Mouse (Mus musculus): Measurements from ENCODE around the gene 1700017B05Rik. TPM values are rescaled to one million over a fixed set of nuclear protein-coding genes. Genes with fewer than 3 reads are reported as not detected.
A peak's percentile ranks its signal among the peaks of the same experiment; 100 is the strongest.

Gene 1700017B05Rik
- polyA plus RNA-seq, 1 experiment = 30.3 TPM

DNA sequence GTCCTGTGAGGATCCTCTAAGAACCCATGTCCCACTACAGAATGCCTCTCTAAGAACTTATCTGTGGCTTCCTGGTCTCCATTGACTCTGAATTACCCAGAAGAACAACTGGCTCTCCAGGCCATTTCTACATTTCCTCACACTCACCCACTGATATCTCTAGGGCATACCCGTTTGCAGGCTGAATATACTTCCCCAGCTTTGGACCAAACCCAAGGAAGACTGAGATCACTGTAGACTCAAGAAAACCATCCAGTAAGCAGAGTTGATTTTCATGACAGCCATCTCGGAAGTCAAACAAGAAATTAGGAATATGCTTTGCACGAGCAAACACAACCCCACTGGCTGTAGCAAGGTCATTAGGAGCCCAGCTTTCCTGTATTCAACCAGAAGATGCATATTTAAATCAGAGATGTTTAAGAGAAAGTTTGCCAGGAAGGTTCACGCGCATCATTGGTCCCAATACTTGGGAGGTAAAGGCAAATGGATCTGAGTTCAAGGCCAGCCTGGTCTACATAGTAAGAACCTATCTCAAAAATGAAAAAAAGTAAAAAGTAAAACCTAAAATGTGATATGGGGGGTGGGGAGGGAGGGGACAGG, 30.0 kb downstream of the 1700017B05Rik start:
- no peaks in the 10 kb centered on the region for H3K27me3 ChIP-seq (ENCODE audit: control insufficient read depth, insufficient read depth, insufficient read length)
- H3K4me3 ChIP-seq = no peak overlapping the region
- no peak for TF ChIP-seq E2F4 (IDR thresholded peaks at IDR 0.05; ENCODE audit: insufficient read depth)
- no peak for TF ChIP-seq MYOD1 (IDR thresholded peaks at IDR 0.05; ENCODE audit: control insufficient read depth in 1 of 3, insufficient read length in 2 of 3, low read depth in 2 of 3)
- no peak for TF ChIP-seq POLR2A (IDR thresholded peaks at IDR 0.05; ENCODE audit: insufficient read length, low read depth)
- no peak for TF ChIP-seq USF1 (IDR thresholded peaks at IDR 0.05; ENCODE audit: low read depth)
- no peak for TF ChIP-seq CEBPB (IDR thresholded peaks at IDR 0.05; ENCODE audit: insufficient read depth, poor library complexity, severe bottlenecking)
- no peak for TF ChIP-seq SRF (IDR thresholded peaks at IDR 0.05; ENCODE audit: control insufficient read depth, insufficient read length, low read depth)
- TF ChIP-seq MAX (IDR thresholded peaks at IDR 0.05; ENCODE audit: low read depth) = no peak
- no peak for TF ChIP-seq TCF3 (IDR thresholded peaks at IDR 0.05; ENCODE audit: insufficient read length, low read depth)
- TF ChIP-seq MYOG (IDR thresholded peaks at IDR 0.05; ENCODE audit: control insufficient read depth in 1 of 3, insufficient read depth in 1 of 3, insufficient read length in 2 of 3, low read depth in 2 of 3) = no peak
- TF ChIP-seq TCF12 (IDR thresholded peaks at IDR 0.05; ENCODE audit: insufficient read depth, poor library complexity, severe bottlenecking) = no peak
- no peak for TF ChIP-seq POLR2AphosphoS2 (IDR thresholded peaks at IDR 0.05; ENCODE audit: insufficient read length, low read depth)
- TF ChIP-seq REST (IDR thresholded peaks at IDR 0.05; ENCODE audit: insufficient read depth, insufficient read length) = no peak
- no peak overlapping the region for H3ac ChIP-seq (ENCODE audit: control insufficient read depth, insufficient read length)
- no peaks in the 10 kb centered on the region for H3K36me3 ChIP-seq (ENCODE audit: control insufficient read depth, insufficient read depth)
- no peak overlapping the region for H3K4me2 ChIP-seq (ENCODE audit: low read depth)
- H3K79me2 ChIP-seq (ENCODE audit: control insufficient read depth, insufficient read depth) = no peaks in the 10 kb centered on the region

GRCm38 (mm10) chr9:57231536-57232255, 30.7 kb downstream of the 1700017B05Rik start:
- H3K27me3 ChIP-seq (ENCODE audit: control insufficient read depth, insufficient read depth, insufficient read length) = no peaks in the 10 kb centered on the region

DNA sequence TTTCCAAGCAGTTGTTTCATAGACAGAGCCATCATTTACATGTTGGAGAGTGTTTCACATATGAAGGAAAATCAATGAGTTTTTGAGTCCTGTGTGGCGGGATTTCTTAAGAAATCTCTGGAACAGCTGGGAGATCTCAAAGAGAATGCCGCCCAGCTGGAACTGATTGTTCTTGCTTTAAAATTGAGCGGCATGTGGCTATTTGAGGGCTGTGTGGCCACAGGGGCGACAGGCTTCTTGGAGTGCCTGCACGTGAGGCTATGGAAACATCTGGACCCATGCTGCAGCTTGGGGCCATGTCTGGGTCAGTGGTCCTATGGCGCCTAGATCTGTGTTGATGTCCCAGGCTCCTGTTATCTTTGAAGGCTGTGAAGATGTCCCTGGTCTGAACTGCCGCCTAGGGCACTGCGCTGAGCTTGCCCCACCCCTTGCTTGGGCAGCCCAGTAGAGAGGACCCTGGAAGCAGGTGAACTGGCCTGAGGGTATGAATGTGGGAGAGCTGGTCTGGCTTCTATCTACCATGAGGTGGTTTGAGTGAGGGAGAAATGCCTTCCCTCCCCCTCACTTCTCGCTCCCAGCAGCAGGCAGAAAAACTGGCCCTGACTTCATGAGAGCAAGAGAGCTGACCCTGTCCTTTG, 32.1 kb downstream of the 1700017B05Rik start:
- Histone ChIP-seq H3K4me3 (no peak overlapping the region), H3ac (ENCODE audit: control insufficient read depth, insufficient read length) (no peak overlapping the region), H3K4me2 (ENCODE audit: low read depth) (no peak overlapping the region), H3K79me2 (ENCODE audit: control insufficient read depth, insufficient read depth) (no peaks in the 10 kb centered on the region), H3K36me3 (ENCODE audit: control insufficient read depth, insufficient read depth) (no peaks in the 10 kb centered on the region), H3K27me3 (ENCODE audit: control insufficient read depth, insufficient read depth, insufficient read length) (no peaks in the 10 kb centered on the region)
- TF ChIP-seq POLR2AphosphoS2 (IDR thresholded peaks at IDR 0.05; ENCODE audit: insufficient read length, low read depth) = no peak
- TF ChIP-seq POLR2A (IDR thresholded peaks at IDR 0.05; ENCODE audit: insufficient read length, low read depth) = no peak
- TF ChIP-seq TCF12 (IDR thresholded peaks at IDR 0.05; ENCODE audit: insufficient read depth, poor library complexity, severe bottlenecking) = no peak
- no peak for TF ChIP-seq CEBPB (IDR thresholded peaks at IDR 0.05; ENCODE audit: insufficient read depth, poor library complexity, severe bottlenecking)
- TF ChIP-seq TCF3 (IDR thresholded peaks at IDR 0.05; ENCODE audit: insufficient read length, low read depth) = no peak
- no peak for TF ChIP-seq E2F4 (IDR thresholded peaks at IDR 0.05; ENCODE audit: insufficient read depth)
- no peak for TF ChIP-seq MAX (IDR thresholded peaks at IDR 0.05; ENCODE audit: low read depth)
- TF ChIP-seq MYOD1 (IDR thresholded peaks at IDR 0.05; ENCODE audit: control insufficient read depth in 1 of 3, insufficient read length in 2 of 3, low read depth in 2 of 3) = no peak
- TF ChIP-seq MYOG (IDR thresholded peaks at IDR 0.05; ENCODE audit: control insufficient read depth in 1 of 3, insufficient read depth in 1 of 3, insufficient read length in 2 of 3, low read depth in 2 of 3) = no peak
- TF ChIP-seq REST (IDR thresholded peaks at IDR 0.05; ENCODE audit: insufficient read depth, insufficient read length) = no peak
- no peak for TF ChIP-seq USF1 (IDR thresholded peaks at IDR 0.05; ENCODE audit: low read depth)
- TF ChIP-seq SRF (IDR thresholded peaks at IDR 0.05; ENCODE audit: control insufficient read depth, insufficient read length, low read depth) = no peak

More at GRCm38 (mm10) chr9:57231536-57232255, 30.7 kb downstream of the 1700017B05Rik start:
- no peak overlapping the region for H3K4me2 ChIP-seq (ENCODE audit: low read depth)
- no peak for TF ChIP-seq SRF (IDR thresholded peaks at IDR 0.05; ENCODE audit: control insufficient read depth, insufficient read length, low read depth)
- no peak for TF ChIP-seq E2F4 (IDR thresholded peaks at IDR 0.05; ENCODE audit: insufficient read depth)
- no peak for TF ChIP-seq MYOG (IDR thresholded peaks at IDR 0.05; ENCODE audit: control insufficient read depth in 1 of 3, insufficient read depth in 1 of 3, insufficient read length in 2 of 3, low read depth in 2 of 3)
- TF ChIP-seq POLR2AphosphoS2 (IDR thresholded peaks at IDR 0.05; ENCODE audit: insufficient read length, low read depth) = no peak
- no peak for TF ChIP-seq CEBPB (IDR thresholded peaks at IDR 0.05; ENCODE audit: insufficient read depth, poor library complexity, severe bottlenecking)
- TF ChIP-seq MAX (IDR thresholded peaks at IDR 0.05; ENCODE audit: low read depth) = no peak
- no peak for TF ChIP-seq POLR2A (IDR thresholded peaks at IDR 0.05; ENCODE audit: insufficient read length, low read depth)
- TF ChIP-seq MYOD1 (IDR thresholded peaks at IDR 0.05; ENCODE audit: control insufficient read depth in 1 of 3, insufficient read length in 2 of 3, low read depth in 2 of 3) = no peak
- TF ChIP-seq USF1 (IDR thresholded peaks at IDR 0.05; ENCODE audit: low read depth) = no peak
- TF ChIP-seq TCF12 (IDR thresholded peaks at IDR 0.05; ENCODE audit: insufficient read depth, poor library complexity, severe bottlenecking) = no peak
- TF ChIP-seq REST (IDR thresholded peaks at IDR 0.05; ENCODE audit: insufficient read depth, insufficient read length) = no peak
- no peak for TF ChIP-seq TCF3 (IDR thresholded peaks at IDR 0.05; ENCODE audit: insufficient read length, low read depth)
- no peaks in the 10 kb centered on the region for H3K79me2 ChIP-seq (ENCODE audit: control insufficient read depth, insufficient read depth)
- no peaks in the 10 kb centered on the region for H3K36me3 ChIP-seq (ENCODE audit: control insufficient read depth, insufficient read depth)
- no peak overlapping the region for H3K4me3 ChIP-seq
- H3ac ChIP-seq (ENCODE audit: control insufficient read depth, insufficient read length) = no peak overlapping the region

GRCm38 (mm10) chr9:57229726-57230125, 32.7 kb downstream of the 1700017B05Rik start:
- H3K4me3 ChIP-seq = no peak overlapping the region
- no peaks in the 10 kb centered on the region for H3K27me3 ChIP-seq (ENCODE audit: control insufficient read depth, insufficient read depth, insufficient read length)
- no peak overlapping the region for H3ac ChIP-seq (ENCODE audit: control insufficient read depth, insufficient read length)
- peak; percentile 5 for TF ChIP-seq USF1 (IDR thresholded peaks at IDR 0.05; ENCODE audit: low read depth)
- no peak for TF ChIP-seq TCF12 (IDR thresholded peaks at IDR 0.05; ENCODE audit: insufficient read depth, poor library complexity, severe bottlenecking)
- no peak overlapping the region for H3K4me2 ChIP-seq (ENCODE audit: low read depth)
- H3K79me2 ChIP-seq (ENCODE audit: control insufficient read depth, insufficient read depth) = no peaks in the 10 kb centered on the region
- no peaks in the 10 kb centered on the region for H3K36me3 ChIP-seq (ENCODE audit: control insufficient read depth, insufficient read depth)
